Mouse (Mus musculus) layer of hippocampus, postnatal 36 days (tissue): ENCODE data around the gene Zic1. TPM values are rescaled to one million over a fixed set of nuclear protein-coding genes. Genes with fewer than 3 reads are reported as not detected.

Experiments used
- DNase-seq, 2 experiments: peaks; one replicate each; pipeline ENCODE4 v3.0.0; 2022
- total RNA-seq, 2 experiments: library from RNA; stranded (reverse); gene quantifications; 2 replicates each; pipeline ENCODE4 v1.2.3; 2021

Zic1 gene
- total RNA-seq, 2 experiments from 2014 or later = 9.2 to 13.7 TPM

- DNase-seq = no peak
Measured at GRCm38 (mm10) chr9:91352786-91353185, 12.8 kb downstream of the Zic1 start.

GRCm38 (mm10) chr9:91351961-91352411 is 13.6 kb downstream of the Zic1 start:
- DNase-seq = no peak

GRCm38 (mm10) chr9:91351361-91351760 is 14.2 kb downstream of the Zic1 start:
- no peak for DNase-seq

GRCm38 (mm10) chr9:91350861-91351291 is 14.7 kb downstream of the Zic1 start:
- DNase-seq = no peak

- DNase-seq = no peak
Measured at GRCm38 (mm10) chr9:91350211-91350791, 15.3 kb downstream of the Zic1 start.

- no peak for DNase-seq
Measured at GRCm38 (mm10) chr9:91348746-91349145, 16.9 kb downstream of the Zic1 start.

GRCm38 (mm10) chr9:91347591-91347990 is 18.0 kb downstream of the Zic1 start:
- DNase-seq = no peak

Other genes with a start within 250 kb of the Zic1 start
- 1 to 10 TPM; 2.8 to 4.4 TPM for gene Zic4, start 3.4 kb downstream of the Zic1 start, total RNA-seq